Mouse (Mus musculus) G1E (cell line): ENCODE data around the gene Klhl21.

Source experiments
- CTCF ChIP-seq: IDR thresholded peaks from 2 replicates; pipeline ENCODE4 v1.5.1; 2012; ENCODE audit warnings: low read depth, low read length, inconsistent platforms, mixed read lengths
- GATA1 ChIP-seq: IDR thresholded peaks from 2 replicates; pipeline ENCODE4 v1.6.1; 2012; ENCODE audit warnings: borderline replicate concordance, low read length, inconsistent platforms, mixed read lengths
- TAL1 ChIP-seq: conservative IDR thresholded peaks from 2 replicates; pipeline ENCODE4 v1.6.1; 2012; ENCODE audit warnings: low read depth, low read length, inconsistent platforms, mixed read lengths

DNA sequence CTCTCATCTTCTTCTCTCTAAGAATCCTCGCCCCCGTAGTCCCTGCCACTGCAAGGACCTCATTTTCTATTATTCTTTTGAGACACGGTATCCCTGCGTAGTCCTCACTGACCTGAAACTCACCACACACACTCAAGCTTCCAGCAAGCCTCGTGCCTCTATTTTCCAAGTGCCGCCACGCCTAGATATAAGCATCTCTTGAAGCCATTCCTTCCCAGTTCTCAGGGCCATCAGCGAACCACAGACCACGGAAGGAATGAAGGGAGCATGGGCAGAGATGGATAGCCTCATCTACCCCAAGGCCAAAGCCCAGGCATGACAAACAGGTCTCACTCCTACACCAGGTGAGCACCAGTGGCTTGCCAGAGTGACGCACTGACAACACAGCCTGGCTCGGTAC, 15.9 kb downstream of the Klhl21 start:
- TF ChIP-seq CTCF: no peak
- TF ChIP-seq TAL1: no peak
- no peak for TF ChIP-seq GATA1
